Mouse (Mus musculus) liver, adult 2 months (tissue): ENCODE data around the gene Phldb2. TPM values are rescaled to one million over a fixed set of nuclear protein-coding genes. Genes with fewer than 3 reads are reported as not detected.

Source experiments
- DNase-seq: peaks from one replicate; pipeline ENCODE4 v3.0.0-alpha.2; 2011; ENCODE audit warnings: low read depth, low spot score; ENCODE audit errors: extremely low read depth
- H3K27ac ChIP-seq: fragments of 200-500 bp; replicated peaks from 2 replicates; pipeline ENCODE4 v1.5.1; 2012; ENCODE audit warnings: low read depth, mild to moderate bottlenecking, control low read depth, inconsistent platforms, low read length; ENCODE audit not compliant: insufficient read depth
- H3K27me3 ChIP-seq: fragments of 200-500 bp; 2 replicates; pipeline ENCODE4 v1.6.1; 2012; ENCODE audit warnings: mild to moderate bottlenecking, moderate library complexity, low read length, inconsistent platforms; ENCODE audit not compliant: control insufficient read depth, insufficient read depth
- H3K36me3 ChIP-seq: fragments of 200-500 bp; 2 replicates; pipeline ENCODE4 v1.6.1; 2012; ENCODE audit warnings: low read length, inconsistent platforms; ENCODE audit not compliant: control insufficient read depth, insufficient read depth
- H3K4me1 ChIP-seq: fragments of 200-500 bp; 2 replicates; pipeline ENCODE4 v1.6.1; 2011; ENCODE audit warnings: low read length; ENCODE audit not compliant: control insufficient read depth, insufficient read depth
- H3K4me3 ChIP-seq: fragments of 200-500 bp; 2 replicates; pipeline ENCODE4 v1.5.1; 2011; ENCODE audit warnings: low read depth, mild to moderate bottlenecking, control low read depth, low read length, moderate library complexity; ENCODE audit not compliant: insufficient read depth
- H3K79me2 ChIP-seq: fragments of 200-500 bp; 2 replicates; pipeline ENCODE4 v1.6.1; 2012; ENCODE audit warnings: inconsistent platforms, mild to moderate bottlenecking, low read length, moderate library complexity; ENCODE audit not compliant: control insufficient read depth, insufficient read depth
- H3K9ac ChIP-seq: fragments of 200-500 bp; 2 replicates; pipeline ENCODE4 v1.6.1; 2012; ENCODE audit warnings: low read depth, mild to moderate bottlenecking, control low read depth, inconsistent platforms, low read length
- CTCF ChIP-seq: fragments of 200-500 bp; IDR thresholded peaks from 2 replicates; pipeline ENCODE4 v1.5.1; 2011; ENCODE audit warnings: low read depth, low read length, control low read depth
- POLR2A ChIP-seq: fragments of 200-500 bp; IDR thresholded peaks from 2 replicates; pipeline ENCODE4 v1.6.1; 2011; ENCODE audit warnings: low read length, control low read depth; ENCODE audit not compliant: insufficient read depth; ENCODE audit errors: extremely low read depth
- WGBS: fragments of 180-500 bp; shearing (Covaris S2); methylation state at CpG from one replicate; pipeline ENCODE4 v1.1.7; 2018; 5-methylcytosine and 5-hydroxymethylcytosine counted together
- polyA plus RNA-seq: library from polyadenylated mRNA; depleted of rRNA; stranded (reverse); fragments of >200 nt; gene quantifications from 2 replicates; pipeline ENCODE4 v1.2.3, GENCODE M21; 2012
- total RNA-seq: library from RNA; depleted of rRNA; stranded (reverse); fragments of >200 nt; gene quantifications from 2 replicates; pipeline ENCODE4 v1.2.3, GENCODE M21; 2014

The Phldb2 gene
- total and polyA plus RNA-seq, 2 experiments = 19.1 to 58.3 TPM

- WGBS = 47% methylated on average over 5 of the region's 5 CpGs
- H3K79me2 ChIP-seq = peaks cover 20% of the 10 kb centered on the region
- H3K27me3 ChIP-seq = no peaks in the 10 kb centered on the region
- peaks cover 18% of the 10 kb centered on the region for H3K36me3 ChIP-seq
- peak overlapping the region; percentile 54 for H3K4me3 ChIP-seq
- no peak for TF ChIP-seq POLR2A
- no peak for TF ChIP-seq CTCF
- H3K4me1 ChIP-seq = peaks cover 12% of the 10 kb centered on the region; the same call in 1 of the 2 replicates
- DNase-seq = no peak
- H3K27ac ChIP-seq = peak overlapping the region; percentile 86
- peak overlapping the region; percentile 53 for H3K9ac ChIP-seq
Observed at GRCm38 (mm10) chr16:45945649-45946048, 7.7 kb downstream of the Phldb2 start.

- Histone ChIP-seq H3K79me2 (peaks cover 20% of the 10 kb centered on the region), H3K36me3 (peaks cover 16% of the 10 kb centered on the region), H3K27me3 (no peaks in the 10 kb centered on the region), H3K9ac (peak overlapping the region; percentile 53), H3K4me1 (peaks cover 12% of the 10 kb centered on the region; the same call in 1 of the 2 replicates), H3K4me3 (peak overlapping the region; percentile 54), H3K27ac (peak overlapping the region; percentile 86)
- DNase-seq = peak; percentile 91
- 21% methylated on average over 11 of the region's 11 CpGs for WGBS
- TF ChIP-seq POLR2A (no peak), CTCF (no peak)
Observed at GRCm38 (mm10) chr16:45945174-45945631, 8.2 kb downstream of the Phldb2 start.

GRCm38 (mm10) chr16:45942169-45942891 is 11.1 kb downstream of the Phldb2 start:
- no peak for TF ChIP-seq POLR2A
- TF ChIP-seq CTCF = no peak
- Histone ChIP-seq H3K4me3 (no peak overlapping the region), H3K9ac (no peak overlapping the region), H3K79me2 (peaks cover 13% of the 10 kb centered on the region), H3K36me3 (peaks cover 7% of the 10 kb centered on the region), H3K27me3 (no peaks in the 10 kb centered on the region), H3K4me1 (peaks cover 6% of the 10 kb centered on the region; the same call in 1 of the 2 replicates), H3K27ac (no peak overlapping the region)
- 74% methylated on average over 8 of the region's 8 CpGs for WGBS
- no peak for DNase-seq

GRCm38 (mm10) chr16:45940701-45941100 is 12.7 kb downstream of the Phldb2 start:
- no peak overlapping the region for H3K9ac ChIP-seq
- no peak overlapping the region for H3K27ac ChIP-seq
- H3K27me3 ChIP-seq = no peaks in the 10 kb centered on the region
- peaks cover 5% of the 10 kb centered on the region for H3K36me3 ChIP-seq
- DNase-seq = no peak
- peaks cover 2% of the 10 kb centered on the region; the same call in 1 of the 2 replicates for H3K4me1 ChIP-seq
- no peak for TF ChIP-seq CTCF
- no peak for TF ChIP-seq POLR2A
- WGBS = 97% methylated on average over 2 of the region's 2 CpGs
- peaks cover 9% of the 10 kb centered on the region for H3K79me2 ChIP-seq
- H3K4me3 ChIP-seq = no peak overlapping the region

GRCm38 (mm10) chr16:45939436-45939835 is 14.0 kb downstream of the Phldb2 start:
- Histone ChIP-seq H3K27ac (no peak overlapping the region), H3K36me3 (peaks cover 5% of the 10 kb centered on the region), H3K79me2 (peaks cover 5% of the 10 kb centered on the region), H3K4me1 (no peaks in the 10 kb centered on the region), H3K9ac (no peak overlapping the region), H3K4me3 (no peak overlapping the region), H3K27me3 (no peaks in the 10 kb centered on the region)
- TF ChIP-seq POLR2A (no peak), CTCF (no peak)
- no peak for DNase-seq
- 96% methylated on average over 3 of the region's 3 CpGs for WGBS

GRCm38 (mm10) chr16:45937381-45937780 is 16.0 kb downstream of the Phldb2 start:
- DNase-seq = no peak
- Histone ChIP-seq H3K36me3 (peaks cover 3% of the 10 kb centered on the region), H3K4me3 (no peak overlapping the region), H3K9ac (no peak overlapping the region), H3K4me1 (no peaks in the 10 kb centered on the region), H3K79me2 (peaks cover 6% of the 10 kb centered on the region), H3K27ac (no peak overlapping the region), H3K27me3 (no peaks in the 10 kb centered on the region)
- WGBS = 77% methylated on average over 2 of the region's 2 CpGs
- TF ChIP-seq CTCF (no peak), POLR2A (no peak)
